Mouse (Mus musculus) spleen, adult 10 weeks (tissue): Measurements from ENCODE around the gene Olfr802. TPM values are rescaled to one million over a fixed set of nuclear protein-coding genes. Genes with fewer than 3 reads are reported as not detected.

Source experiments
- polyA plus RNA-seq: library from polyadenylated mRNA; stranded (reverse); fragments of 350-450 nt; fragmentation: Illumina TruSeq; extraction: RNeasy Lipid Tissue Mini Kit (QIAGEN cat#74804); gene quantifications from one replicate; pipeline ENCODE4 v1.2.3, GENCODE M21; 2015; ENCODE audit warnings: low replicate concordance; ENCODE audit not compliant: insufficient read depth

Gene Olfr802
- not detected for polyA plus RNA-seq

GRCm38 (mm10) chr10:129688069-129688468, at the start of gene Olfr802:
Gene Olfr802, minus strand, starts transcription at chr10:129688169.

GRCm38 (mm10) chr10:129729275-129729674, 41.3 kb upstream of the Olfr802 start, which contains the start of gene Olfr805:
Gene Olfr805, minus strand, starts transcription at chr10:129729375.

DNA sequence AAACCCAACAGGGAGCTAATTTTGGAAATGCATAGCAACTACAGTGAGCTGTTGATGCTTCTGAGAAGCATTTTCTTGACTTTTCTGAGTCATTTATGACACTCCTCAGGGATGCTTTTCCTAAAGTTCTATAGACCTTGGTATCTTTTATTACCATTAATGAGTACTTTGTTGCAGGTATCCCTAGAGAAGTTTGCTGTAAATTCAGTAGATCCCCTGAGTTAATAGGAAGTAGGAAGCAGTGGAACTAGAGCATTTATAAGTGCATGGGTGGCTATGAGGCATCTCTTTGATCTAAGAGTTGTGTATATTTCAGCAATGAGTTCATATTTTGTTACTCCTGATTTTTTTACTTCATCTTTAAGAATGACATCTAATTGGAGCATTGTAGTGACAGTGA, 14.9 kb upstream of the Olfr802 start, which contains the start of gene Olfr804:
Gene Olfr804 (plus strand): TSS at position 301 of the 400 bp plus-strand sequence.

DNA sequence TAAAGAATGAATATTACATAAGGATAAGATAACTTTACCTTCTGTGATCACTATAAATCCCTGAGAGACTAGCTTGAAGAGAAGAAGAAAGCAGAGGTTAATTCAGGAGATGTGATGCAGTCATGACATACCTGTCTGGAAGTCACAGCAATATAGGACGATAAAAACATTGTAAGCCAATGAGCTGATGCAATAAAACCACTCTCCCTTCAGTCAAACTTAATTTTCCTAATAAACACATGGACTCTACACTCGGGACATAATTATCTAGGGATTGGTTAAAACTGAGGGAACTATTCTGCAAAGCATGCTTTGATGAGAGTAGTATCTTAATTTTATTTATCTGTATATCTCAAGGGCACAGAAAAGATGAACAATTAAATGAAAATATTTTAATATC, 6.2 kb upstream of the Olfr802 start, which contains the start of gene Olfr803:
Gene Olfr803 (minus strand): TSS at position 101 of the 400 bp plus-strand sequence.

GRCm38 (mm10) chr10:129673765-129674164, 14.2 kb downstream of the Olfr802 start, which contains the start of gene Olfr801:
Gene Olfr801, minus strand, starts transcription at chr10:129673865.

GRCm38 (mm10) chr10:129657394-129657793, 30.6 kb downstream of the Olfr802 start, which contains the start of gene Olfr800:
Gene Olfr800, plus strand, starts transcription at chr10:129657694.

GRCm38 (mm10) chr10:129637184-129637583, 50.8 kb downstream of the Olfr802 start, which contains the start of gene Olfr799:
Gene Olfr799, plus strand, starts transcription at chr10:129637484.

GRCm38 (mm10) chr10:129627834-129628233, 60.1 kb downstream of the Olfr802 start, which contains the start of gene Olfr798:
Gene Olfr798, minus strand, starts transcription at chr10:129627934.

Other genes with a start within 250 kb of the Olfr802 start
- not detected for gene Olfr787, start 226.3 kb downstream of the Olfr802 start, polyA plus RNA-seq
- not detected for gene Olfr788, start 217.2 kb downstream of the Olfr802 start, polyA plus RNA-seq
- gene Olfr789, start 203.4 kb downstream of the Olfr802 start, polyA plus RNA-seq = not detected
- gene Olfr790, start 189.7 kb downstream of the Olfr802 start, polyA plus RNA-seq = not detected
- gene Olfr791, start 166.4 kb downstream of the Olfr802 start, polyA plus RNA-seq = not detected
- gene Olfr792, start 149.0 kb downstream of the Olfr802 start, polyA plus RNA-seq = not detected
- gene Olfr794, start 120.5 kb downstream of the Olfr802 start, polyA plus RNA-seq = not detected
- not detected for gene Olfr796, start 75.6 kb downstream of the Olfr802 start, polyA plus RNA-seq
- not detected for gene Olfr798, start 60.2 kb downstream of the Olfr802 start, polyA plus RNA-seq
- gene Olfr799, start 50.7 kb downstream of the Olfr802 start, polyA plus RNA-seq = not detected
- not detected for gene Olfr800, start 30.5 kb downstream of the Olfr802 start, polyA plus RNA-seq
- gene Olfr801, start 14.3 kb downstream of the Olfr802 start, polyA plus RNA-seq = not detected
- gene Olfr803, start 6.1 kb upstream of the Olfr802 start, polyA plus RNA-seq = not detected
- gene Olfr804, start 15.0 kb upstream of the Olfr802 start, polyA plus RNA-seq = not detected
- not detected for gene Olfr805, start 41.2 kb upstream of the Olfr802 start, polyA plus RNA-seq
- not detected for gene Olfr806, start 53.8 kb upstream of the Olfr802 start, polyA plus RNA-seq
- gene Olfr807, start 69.6 kb upstream of the Olfr802 start, polyA plus RNA-seq = not detected
- not detected for gene Olfr808, start 77.3 kb upstream of the Olfr802 start, polyA plus RNA-seq
- not detected for gene Olfr809, start 86.5 kb upstream of the Olfr802 start, polyA plus RNA-seq
- not detected for gene Olfr810, start 106.7 kb upstream of the Olfr802 start, polyA plus RNA-seq
- not detected for gene Olfr811, start 116.2 kb upstream of the Olfr802 start, polyA plus RNA-seq
- gene Olfr812, start 157.9 kb upstream of the Olfr802 start, polyA plus RNA-seq = not detected
- gene Olfr813, start 167.2 kb upstream of the Olfr802 start, polyA plus RNA-seq = not detected
- gene Olfr814, start 191.7 kb upstream of the Olfr802 start, polyA plus RNA-seq = not detected
- gene Olfr815, start 217.7 kb upstream of the Olfr802 start, polyA plus RNA-seq = not detected
- gene Olfr816, start 227.4 kb upstream of the Olfr802 start, polyA plus RNA-seq = not detected